Mouse (Mus musculus) kidney, postnatal 0 days (tissue): ENCODE measurements at regions not wholly inside any gene's neighbourhood (a gene's known extent, or its start where the extent isn't known, plus 50 kb on each side); places are given as distances from the start of the nearest gene placed in this dataset.
A peak's percentile ranks its signal among the peaks of the same experiment; 100 is the strongest.

ENCODE experiments used
- ATAC-seq: fragments of 200-750 bp; cut with Nextera tagmentation; replicated peaks from 2 replicates; pipeline ENCODE4 v1.8.0; 2017; ENCODE audit warnings: low read depth, moderate number of reproducible peaks, moderate TSS enrichment, moderate library complexity; ENCODE audit not compliant: low FRiP score
- DNase-seq: peaks from one replicate; pipeline ENCODE4 v3.0.0-alpha.2; 2016; ENCODE audit warnings: low spot score
- H3K27ac ChIP-seq: fragments of 300-500 bp; sonication (generic); 2 replicates; pipeline ENCODE4 v1.5.1; 2014; ENCODE audit warnings: mild to moderate bottlenecking
- H3K27me3 ChIP-seq: fragments of 300-500 bp; sonication (generic); 2 replicates; pipeline ENCODE4 v1.6.1; 2014; ENCODE audit warnings: low read length, mixed read lengths; ENCODE audit not compliant: insufficient read depth
- H3K36me3 ChIP-seq: fragments of 300-500 bp; sonication (generic); 2 replicates; pipeline ENCODE4 v1.6.1; 2014; ENCODE audit warnings: low read length, mixed read lengths; ENCODE audit not compliant: insufficient read depth
- H3K4me1 ChIP-seq: fragments of 300-500 bp; sonication (generic); replicated peaks from 2 replicates; pipeline ENCODE4 v1.6.1; 2014; ENCODE audit warnings: antibody characterized with exemption, low read length, mixed read lengths; ENCODE audit not compliant: insufficient read depth
- H3K4me2 ChIP-seq: fragments of 300-500 bp; sonication (generic); 2 replicates; pipeline ENCODE4 v1.6.1; 2014; ENCODE audit warnings: mild to moderate bottlenecking, low read length, moderate library complexity, mixed read lengths
- H3K4me3 ChIP-seq: fragments of 300-500 bp; sonication (generic); replicated peaks from 2 replicates; pipeline ENCODE4 v1.5.1; 2014; ENCODE audit warnings: low read depth, low read length
- H3K9ac ChIP-seq: fragments of 300-500 bp; sonication (generic); 2 replicates; pipeline ENCODE4 v1.6.1; 2014; ENCODE audit warnings: low read depth, low read length
- H3K9me3 ChIP-seq: fragments of 300-500 bp; sonication (generic); replicated peaks from 2 replicates; pipeline ENCODE4 v1.6.1; 2016; ENCODE audit warnings: low read length, inconsistent platforms, mixed read lengths
- CTCF ChIP-seq: IDR thresholded peaks from 2 replicates; pipeline ENCODE4 v1.5.1; 2016; ENCODE audit warnings: antibody characterized with exemption, low read depth, mild to moderate bottlenecking, moderate library complexity
- WGBS: fragments of 180-500 bp; shearing (Covaris S2); extraction: QIAGEN DNeasy Blood & Tissue Kit; methylation state at CpG from one replicate; pipeline ENCODE4 v1.1.7; 2014; 5-methylcytosine and 5-hydroxymethylcytosine counted together

GRCm38 (mm10) chr8:44878208-44878607 lies 57.0 kb upstream of the Fat1 start:
- H3K27me3 ChIP-seq = no peaks in the 10 kb centered on the region
- WGBS = 33% methylated on average over 3 of the region's 3 CpGs
- no peaks in the 10 kb centered on the region for H3K36me3 ChIP-seq
- H3K9ac ChIP-seq = no peak overlapping the region
- H3K4me1 ChIP-seq = no peaks in the 10 kb centered on the region
- no peak overlapping the region for H3K4me3 ChIP-seq
- DNase-seq (no peak), ATAC-seq (no peak)
- H3K4me2 ChIP-seq = no peak overlapping the region
- no peaks in the 10 kb centered on the region for H3K9me3 ChIP-seq
- TF ChIP-seq CTCF = no peak
- H3K27ac ChIP-seq = no peak overlapping the region

GRCm38 (mm10) chr8:44879186-44879585 lies 56.1 kb upstream of the Fat1 start:
- TF ChIP-seq CTCF = no peak

GRCm38 (mm10) chr8:44884399-44885006 lies 50.7 kb upstream of the Fat1 start:
- DNase-seq (peak; percentile 31), ATAC-seq (no peak)
- H3K4me1 ChIP-seq = no peaks in the 10 kb centered on the region
- no peaks in the 10 kb centered on the region for H3K9me3 ChIP-seq
- H3K4me3 ChIP-seq = no peak overlapping the region
- 62% methylated on average over 8 of the region's 8 CpGs for WGBS
- no peak overlapping the region for H3K27ac ChIP-seq
- H3K9ac ChIP-seq = no peak overlapping the region
- H3K27me3 ChIP-seq = no peaks in the 10 kb centered on the region
- no peak overlapping the region for H3K4me2 ChIP-seq
- no peak for TF ChIP-seq CTCF
- H3K36me3 ChIP-seq = no peaks in the 10 kb centered on the region

More at GRCm38 (mm10) chr8:44879186-44879585, 56.1 kb upstream of the Fat1 start:
- ATAC-seq (no peak), DNase-seq (no peak)
- no peak overlapping the region for H3K27ac ChIP-seq
- H3K9me3 ChIP-seq = no peaks in the 10 kb centered on the region
- no peaks in the 10 kb centered on the region for H3K36me3 ChIP-seq
- H3K4me3 ChIP-seq = no peak overlapping the region
- H3K27me3 ChIP-seq = no peaks in the 10 kb centered on the region
- H3K4me1 ChIP-seq = no peaks in the 10 kb centered on the region
- H3K9ac ChIP-seq = no peak overlapping the region
- WGBS = 51% methylated on average over 4 of the region's 4 CpGs
- no peak overlapping the region for H3K4me2 ChIP-seq
